Mouse (Mus musculus) cerebellum, adult 11 months (tissue): Measurements from ENCODE around the gene Efcab9.
"Not testable (repeated sequence)": the region's sequence is repeated elsewhere in the genome, so short reads cannot be mapped to it uniquely, and the experiment has no call there.

ENCODE experiments used
- DNase-seq: peaks from one replicate; pipeline ENCODE4 v3.0.0; 2022

Gene Efcab9

DNA sequence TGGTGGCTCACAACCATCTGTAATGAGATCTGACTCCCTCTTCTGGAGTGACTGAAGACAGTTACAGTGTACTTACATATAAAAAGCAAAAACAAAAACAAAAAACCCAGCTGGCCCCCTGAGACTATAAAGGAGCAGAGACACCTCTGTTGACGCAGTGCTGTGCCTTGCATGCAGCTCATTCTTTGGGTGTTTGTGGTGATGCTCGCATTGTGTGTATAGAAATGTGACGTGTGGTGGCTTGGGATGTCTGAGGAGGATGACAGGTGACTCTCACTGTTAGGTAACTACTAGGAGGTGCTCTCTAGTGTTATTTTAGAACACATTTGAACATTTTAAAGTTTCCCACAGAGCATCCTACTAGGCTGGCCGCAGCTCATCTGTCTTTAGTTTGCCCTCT, 3.8 kb upstream of the Efcab9 start:
- no peak for DNase-seq

DNA sequence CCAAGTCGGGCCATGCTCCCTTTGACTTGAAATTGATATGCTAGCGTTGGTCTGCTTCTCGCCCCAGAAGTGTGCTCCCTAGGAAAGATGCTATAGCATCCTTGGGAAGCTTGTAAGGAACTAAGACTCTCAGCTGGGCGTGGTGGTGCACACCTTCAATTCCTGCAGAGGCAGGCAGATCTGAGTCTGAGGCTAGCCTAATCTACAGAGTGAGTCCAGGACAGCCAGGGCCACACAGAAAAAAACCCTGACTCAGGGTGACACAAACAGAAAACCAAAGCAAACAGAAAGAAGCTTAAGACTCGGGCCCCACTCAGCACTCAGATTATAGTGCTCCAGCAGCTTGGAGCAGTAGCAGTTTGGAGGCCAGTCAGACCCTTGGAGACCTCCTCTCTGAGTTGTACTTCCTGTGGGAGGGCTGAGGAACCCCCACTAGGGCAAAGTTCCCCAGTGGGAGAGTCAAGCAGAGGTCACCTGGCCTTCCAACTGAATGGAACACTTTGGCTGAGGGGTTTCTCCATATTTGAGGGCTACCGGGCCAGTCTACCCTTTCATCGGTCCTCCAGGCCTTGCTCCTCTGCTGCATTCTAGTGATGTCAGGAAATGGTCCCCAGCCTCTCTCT, 2.7 kb upstream of the Efcab9 start:
- DNase-seq, result no peak

DNA sequence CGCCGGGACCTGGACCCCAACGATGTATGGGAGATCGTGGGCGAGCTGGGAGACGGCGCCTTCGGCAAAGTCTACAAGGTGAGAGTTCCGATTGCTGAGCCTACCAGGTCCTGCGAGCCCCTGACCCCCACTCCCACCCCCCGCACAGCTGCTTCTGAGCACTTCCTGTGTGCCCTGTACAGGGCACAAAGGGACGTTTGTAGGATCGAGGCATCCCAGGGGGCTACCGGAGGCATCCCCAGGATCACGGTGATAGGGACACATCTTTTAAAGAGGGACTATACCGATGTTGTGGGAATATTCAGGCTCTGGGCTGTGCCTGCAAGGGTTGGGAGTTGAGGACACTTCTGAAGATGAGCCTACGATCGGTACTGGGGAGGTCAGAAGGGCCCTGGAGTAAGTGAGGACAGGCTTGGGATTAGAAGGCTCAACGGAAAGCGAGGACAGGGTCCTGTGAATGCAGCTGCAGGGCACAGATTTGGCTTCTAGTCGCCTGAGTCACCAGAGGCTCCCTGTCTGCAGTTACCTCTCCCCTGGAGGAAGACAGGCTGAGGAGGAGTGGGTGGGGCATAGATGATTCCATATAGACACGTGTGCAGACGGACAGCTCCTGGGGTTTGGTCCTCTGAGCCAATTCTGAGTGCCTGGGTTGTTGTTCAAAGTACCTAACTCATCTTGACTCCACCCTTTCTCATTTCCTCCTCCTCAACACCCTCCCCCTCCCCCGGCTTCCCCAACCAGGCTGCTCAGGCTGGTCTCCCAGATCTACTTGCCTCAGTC, 1.8 kb upstream of the Efcab9 start:
- no peak for DNase-seq

DNA sequence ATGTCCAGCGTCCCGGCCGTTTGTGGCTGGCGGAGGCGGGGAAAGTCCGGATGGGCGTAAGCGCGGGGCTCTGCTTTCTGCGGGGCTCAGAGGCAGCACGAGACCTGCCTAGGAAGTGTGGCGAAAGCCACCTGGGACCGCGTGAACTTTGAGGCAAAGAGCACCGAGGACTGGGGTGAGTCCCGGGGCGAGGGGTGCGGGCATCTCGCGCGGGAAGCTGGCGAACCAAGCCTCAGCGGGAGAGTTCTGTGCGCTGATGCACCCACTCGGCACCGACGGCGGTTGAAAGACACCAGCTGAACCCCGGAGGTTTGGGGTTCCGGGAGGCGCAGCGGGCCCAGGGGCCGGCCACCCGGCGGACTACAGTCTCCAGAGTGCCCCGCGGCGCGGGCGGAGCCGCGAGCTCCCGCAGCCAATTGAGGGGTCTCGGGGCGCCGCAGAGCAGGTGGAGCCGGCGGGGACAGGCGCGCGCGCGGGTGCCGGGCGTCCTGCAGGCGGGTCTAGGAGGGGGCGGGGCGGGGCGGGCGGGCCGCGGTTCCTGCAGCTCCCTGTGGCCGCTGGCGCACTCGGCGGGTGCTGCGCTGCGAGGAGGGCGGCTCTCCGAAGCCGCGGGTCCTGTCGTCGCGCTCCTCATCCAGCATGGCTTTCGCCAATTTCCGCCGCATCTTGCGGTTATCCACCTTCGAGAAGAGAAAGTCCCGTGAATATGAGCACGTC, 1.0 kb upstream of the Efcab9 start, which contains the start of gene Stk10:
Gene Stk10, plus strand, starts transcription at position 541 of the 717 bp plus-strand sequence.
- DNase-seq, result peak; percentile 87

DNA sequence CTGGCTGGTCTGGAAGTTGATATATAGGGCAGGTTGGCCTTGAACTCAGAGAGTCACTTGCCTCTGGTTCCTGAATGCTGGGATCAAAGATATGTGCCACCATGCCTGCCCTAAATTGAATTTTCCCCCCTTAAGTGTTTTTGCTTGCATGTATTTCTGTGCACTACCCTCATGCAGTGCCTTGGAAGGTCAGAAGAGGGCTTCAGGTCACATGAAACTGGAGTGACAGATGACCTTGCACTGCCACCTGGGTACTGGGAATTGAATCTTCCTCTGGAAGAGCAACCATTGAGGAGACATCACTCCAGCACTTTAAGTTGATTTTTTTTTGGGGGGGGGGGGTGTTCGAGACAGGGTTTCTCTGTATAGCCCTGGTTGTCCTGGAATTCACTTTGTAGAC, 1.7 kb downstream of the Efcab9 start:
- no peak for DNase-seq

DNA sequence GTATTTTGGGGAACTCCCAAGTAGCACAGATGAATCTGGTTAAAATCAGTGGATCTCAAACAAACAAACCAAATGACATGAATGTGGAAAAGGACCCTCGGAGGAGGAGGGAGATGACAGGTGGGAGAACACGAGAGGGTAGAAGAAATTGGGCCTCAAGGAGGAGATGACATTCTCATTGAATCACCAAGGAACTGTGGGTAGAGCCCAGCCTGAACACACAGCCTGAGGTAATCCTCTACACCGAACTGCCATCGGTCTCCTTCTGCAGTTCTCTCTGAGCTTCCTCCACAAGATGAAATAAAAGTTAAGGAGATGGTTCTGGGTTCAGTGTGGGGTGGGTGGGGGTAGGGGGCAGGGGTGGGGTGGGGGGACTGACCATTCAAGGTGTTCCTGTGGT, 4.9 kb downstream of the Efcab9 start:
- DNase-seq, result no peak

DNA sequence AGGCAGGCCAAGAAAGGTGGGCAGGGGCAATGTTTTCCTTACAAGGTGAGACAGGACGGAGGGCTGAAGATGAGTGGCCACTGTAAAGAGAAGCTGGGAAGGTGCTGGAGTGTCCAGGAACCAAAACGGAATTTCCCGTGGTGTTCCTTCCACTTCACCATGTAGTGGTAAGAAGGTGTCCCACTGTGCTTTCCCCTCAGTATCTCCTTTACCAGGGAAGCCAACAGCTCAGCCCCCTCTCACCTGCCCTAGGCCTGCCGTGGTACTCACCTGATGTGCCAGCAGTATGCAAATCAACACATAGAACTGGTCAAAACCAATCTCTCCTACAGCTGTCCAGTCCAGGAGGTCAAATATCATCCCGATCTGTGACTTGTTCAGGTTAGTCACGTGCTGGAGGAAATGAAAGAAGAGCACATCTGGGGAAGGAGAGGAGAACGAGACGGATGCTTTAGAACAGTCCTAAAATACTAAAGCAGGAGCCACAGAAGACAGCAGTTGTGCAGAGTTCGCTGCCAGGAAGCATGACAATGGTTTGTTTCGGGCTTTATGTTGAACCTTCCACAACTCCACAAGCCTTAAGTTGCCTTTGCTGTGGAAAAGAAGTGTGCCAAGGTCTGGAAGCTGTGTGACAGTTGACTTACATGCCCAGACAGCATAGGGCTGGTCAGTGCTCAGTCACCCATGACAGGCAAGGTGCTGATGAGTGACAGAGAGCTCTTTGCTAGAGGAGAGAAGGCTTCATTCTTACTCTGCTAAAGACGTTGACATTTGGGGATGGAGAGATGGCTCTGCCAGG, 7.6 kb downstream of the Efcab9 start:
- DNase-seq, result no peak

DNA sequence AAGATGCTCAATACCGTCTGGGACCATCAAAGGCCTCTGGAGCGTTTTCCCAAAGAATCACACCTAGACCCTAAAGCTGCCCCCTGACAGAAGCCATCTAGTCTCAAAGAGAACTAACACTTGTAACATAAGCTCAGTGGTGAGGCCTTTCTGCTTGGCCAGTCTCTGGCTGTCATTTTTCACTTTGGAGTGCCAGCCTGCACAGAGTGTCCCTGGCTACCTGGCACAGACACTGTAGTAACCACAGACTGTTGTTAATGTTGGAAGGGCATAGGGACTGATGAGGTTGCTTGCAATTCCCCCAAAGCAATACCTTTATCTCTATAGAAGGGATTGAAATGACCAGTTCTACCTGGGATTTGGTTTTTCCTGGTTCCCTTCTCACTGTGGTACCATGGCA, 10.6 kb downstream of the Efcab9 start:
- DNase-seq, result no peak

DNA sequence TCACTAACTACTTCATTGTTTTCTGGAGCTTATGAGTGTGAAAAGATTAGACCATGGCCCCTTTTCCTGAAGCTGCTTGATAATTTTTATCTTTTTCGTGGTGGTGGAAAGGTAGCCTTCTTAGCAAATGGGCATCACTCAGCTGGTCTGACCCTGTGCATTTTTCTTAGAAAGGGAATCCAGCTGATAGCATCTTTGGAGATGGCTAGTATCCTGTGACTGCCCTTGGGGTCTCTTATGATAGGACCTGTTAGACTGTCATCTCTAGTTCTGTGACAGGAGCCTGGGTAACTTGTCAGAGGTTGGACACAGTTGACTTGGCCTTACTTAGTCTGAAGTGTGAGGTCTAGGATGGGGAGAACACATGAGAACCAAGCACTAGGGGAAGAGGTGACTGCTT, 12.5 kb downstream of the Efcab9 start:
- no peak for DNase-seq

DNA sequence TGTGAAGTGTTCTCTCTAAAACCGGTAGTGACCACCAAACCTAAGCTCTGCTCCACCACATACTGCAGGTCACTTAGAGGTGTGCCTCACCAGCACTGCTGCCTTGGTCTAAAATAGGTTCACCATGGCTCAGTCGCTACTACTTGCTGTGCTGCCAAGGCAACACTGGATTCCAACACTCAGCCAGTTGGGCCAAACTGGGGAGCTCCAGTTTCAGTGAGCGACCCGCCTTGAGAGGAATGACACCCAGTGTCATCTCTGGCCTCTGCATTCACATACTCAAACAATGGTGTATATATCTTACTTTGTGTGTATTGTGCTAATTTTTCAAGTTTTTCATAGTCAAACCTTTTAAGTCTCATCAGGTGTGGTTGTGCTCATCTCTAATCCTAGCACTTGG, 13.1 kb downstream of the Efcab9 start:
- DNase-seq, result no peak

DNA sequence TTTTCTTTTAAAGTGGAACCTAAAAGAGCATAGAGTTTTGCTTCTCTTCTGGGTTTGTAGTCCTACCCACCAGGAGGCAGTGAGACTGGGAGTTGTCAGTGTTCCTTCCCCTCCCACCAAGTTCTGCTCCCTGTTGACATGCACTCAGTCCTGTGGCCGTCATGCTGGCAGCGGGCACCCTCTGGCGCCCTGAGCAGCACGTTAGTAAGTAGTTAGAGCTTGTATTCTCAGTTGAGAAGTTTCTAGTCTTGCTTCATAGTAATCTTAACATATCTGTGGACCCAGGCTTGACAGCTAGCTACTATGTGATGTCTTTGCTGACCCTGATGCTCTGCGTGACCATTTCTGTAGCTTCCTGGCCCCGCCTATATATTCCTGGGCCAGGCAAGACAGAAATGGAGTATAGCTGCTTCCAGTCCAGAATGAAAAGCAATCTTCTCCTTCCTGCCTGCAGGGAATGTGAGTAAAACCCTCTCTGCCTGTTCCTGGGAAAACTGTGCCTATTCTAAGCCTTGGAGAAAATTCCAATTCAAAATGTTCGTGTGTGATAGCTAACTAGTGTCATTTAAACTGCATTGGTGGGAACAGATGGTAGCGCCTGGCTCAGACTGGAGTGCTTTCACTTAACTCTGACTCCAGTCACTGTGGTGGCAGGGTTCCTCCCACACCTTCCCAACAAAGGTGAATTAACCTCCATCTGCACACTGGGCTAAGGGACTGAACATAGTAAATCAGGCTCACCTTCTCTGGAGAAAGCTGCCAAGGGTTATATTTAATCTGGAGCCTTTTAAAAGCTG, 14.8 kb downstream of the Efcab9 start:
- peak; percentile 76 for DNase-seq

DNA sequence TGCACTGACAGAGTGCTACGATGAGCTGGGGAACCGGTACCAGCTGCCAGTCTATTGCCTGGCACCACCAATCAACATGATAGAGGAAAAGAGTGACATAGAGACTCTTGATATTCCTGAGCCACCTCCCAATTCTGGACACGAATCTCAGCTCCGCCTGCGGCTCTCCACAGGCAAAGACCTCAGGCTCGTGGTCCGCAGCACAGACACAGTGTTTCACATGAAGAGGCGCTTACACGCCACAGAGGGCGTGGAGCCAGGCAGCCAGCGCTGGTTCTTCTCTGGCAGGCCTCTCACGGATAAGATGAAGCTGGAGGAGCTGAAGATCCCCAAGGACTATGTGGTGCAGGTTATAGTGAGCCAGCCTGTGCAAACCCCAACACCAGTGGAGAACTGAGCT, 15.8 kb downstream of the Efcab9 start:
- DNase-seq, result no peak

DNA sequence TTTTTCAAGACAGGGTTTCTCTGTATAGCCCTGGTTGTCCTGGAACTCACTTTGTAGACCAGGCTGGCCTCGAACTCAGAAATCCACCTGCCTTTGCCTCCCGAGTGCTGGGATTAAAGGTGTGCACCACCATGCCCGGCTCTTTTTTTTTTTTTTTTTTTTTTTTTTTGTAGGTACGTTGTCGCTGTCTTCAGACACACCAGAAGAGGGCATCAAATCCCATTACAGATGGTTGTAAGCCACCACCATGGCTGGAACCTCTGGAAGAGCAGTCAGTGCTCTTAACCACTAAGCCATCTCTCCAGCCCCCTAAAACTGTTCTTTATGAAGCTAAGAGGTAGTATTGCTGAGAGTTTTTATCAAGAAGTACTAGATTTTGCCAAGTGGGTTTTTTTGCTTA, 17.0 kb downstream of the Efcab9 start:
- DNase-seq, result not testable (repeated sequence)

DNA sequence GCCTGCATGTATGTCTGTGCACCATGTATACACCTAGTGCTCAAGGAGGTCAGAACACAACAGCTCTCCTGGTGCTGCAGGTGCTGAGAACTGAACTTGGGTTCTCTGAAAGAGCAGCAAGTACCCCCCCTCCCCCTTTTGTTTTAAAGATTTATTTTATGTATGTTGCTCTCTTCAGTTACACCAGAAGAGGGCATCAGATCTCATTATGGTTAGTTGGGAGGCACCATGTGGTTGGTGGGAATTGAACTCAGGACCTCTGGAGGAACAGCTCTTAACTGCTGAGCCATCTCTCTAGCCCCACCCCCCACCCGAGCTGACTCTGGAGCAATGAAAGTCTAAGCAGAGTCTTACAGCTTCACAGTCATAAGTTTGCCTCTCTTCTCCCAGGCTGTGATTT, 21.0 kb downstream of the Efcab9 start:
- DNase-seq, result no peak

DNA sequence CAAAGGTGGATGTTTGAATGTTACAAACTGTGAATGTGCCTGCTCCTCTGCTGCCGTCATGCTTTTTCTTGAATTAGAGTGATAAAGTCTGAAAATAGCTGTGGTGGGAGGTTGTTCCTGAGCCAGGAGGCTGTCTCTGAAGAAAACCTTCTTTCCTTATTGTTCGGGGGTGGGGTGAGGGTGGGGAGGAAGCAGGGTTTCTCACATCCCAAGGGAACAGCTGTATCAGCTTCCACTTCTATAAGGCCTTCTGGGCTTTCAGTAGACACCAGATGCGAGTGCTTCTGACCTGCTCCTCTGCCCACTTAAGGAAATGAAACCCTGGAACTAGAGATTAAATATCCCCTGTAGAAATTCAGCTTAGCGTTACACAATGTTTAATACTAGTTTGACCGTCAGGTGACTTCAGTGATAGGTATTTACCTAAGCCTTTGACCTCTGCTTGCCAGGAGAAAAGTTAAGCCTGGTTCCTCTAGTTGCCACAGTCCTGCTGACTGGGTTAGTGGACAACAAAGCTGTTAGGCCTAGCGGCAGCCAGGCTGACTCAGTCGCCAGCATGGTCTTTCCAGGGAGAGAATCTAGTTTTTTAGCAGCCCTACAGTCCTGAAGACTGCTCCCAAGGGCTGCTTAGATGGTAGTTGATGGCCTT, 26.7 kb downstream of the Efcab9 start:
- no peak for DNase-seq

DNA sequence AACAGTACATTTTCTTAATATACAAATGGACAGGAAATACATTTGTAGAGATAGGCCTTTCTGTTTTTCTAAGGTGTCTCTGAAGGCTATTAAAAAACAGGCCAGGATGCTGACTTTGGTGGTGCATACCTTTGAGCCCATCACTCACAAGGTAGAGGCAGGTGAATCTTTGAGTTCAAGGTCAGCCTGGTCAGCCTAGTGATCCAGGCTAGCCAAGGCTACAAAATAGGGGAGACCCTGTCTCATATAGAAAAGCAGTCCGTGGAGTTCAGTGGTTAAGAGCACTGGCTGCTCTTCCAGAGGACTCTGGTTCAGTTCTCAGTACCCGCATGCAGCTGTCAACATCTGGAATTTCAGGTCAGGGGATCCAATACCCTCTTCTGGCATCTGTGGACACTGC, 28.2 kb downstream of the Efcab9 start:
- no peak for DNase-seq

DNA sequence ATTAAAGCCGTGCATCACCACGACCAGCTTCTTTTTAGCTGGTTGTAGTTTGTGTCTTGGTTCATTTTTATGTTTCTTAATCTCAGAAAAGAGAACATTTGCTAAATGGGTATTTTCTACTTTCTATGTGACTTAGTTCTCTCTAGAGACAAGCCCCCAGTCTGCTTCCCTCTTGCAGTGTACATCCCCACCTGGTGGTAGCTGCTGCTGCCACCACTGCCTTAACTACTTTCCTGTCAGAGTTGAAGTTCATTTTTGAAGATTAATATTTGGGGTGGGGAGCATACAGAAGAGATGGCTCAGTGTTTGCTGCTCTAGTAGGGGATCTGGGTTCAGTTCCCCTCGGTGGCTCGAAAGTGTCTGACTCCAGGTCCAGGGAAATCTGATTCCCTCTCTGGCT, 31.9 kb downstream of the Efcab9 start:
- DNase-seq, result no peak

DNA sequence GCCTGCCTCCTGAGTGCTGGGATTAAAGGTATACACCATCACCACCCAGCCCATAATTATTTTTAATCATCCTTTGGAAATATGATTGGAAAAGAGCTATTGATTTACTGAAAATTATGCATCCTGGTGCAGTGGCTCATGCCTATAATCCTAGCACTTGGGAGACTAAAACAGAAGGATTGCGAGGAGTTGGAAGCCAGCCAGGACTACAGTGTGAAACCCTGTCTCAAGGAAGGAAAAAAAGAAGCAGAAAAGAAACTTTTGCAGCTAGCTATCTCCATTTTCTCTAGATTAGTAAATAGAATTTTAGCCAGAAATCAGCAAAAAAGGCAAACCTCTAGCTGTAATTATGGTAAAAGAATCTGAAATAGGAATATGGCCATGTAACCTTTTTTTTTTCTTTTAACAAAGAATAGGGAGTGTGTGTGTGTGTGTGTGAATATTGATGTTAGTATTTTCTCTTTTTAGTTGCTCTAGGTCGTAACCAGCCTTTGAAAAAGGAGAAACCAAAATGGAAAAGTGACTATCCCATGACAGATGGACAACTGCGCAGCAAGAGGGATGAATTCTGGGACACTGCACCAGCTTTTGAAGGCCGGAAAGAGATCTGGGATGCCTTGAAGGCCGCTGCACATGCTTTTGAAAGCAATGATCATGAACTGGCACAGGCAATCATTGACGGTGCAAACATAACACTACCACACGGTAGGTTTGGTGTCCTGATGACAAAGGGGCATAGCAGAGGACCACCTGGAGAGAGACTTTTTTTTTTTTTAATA, 32.9 kb downstream of the Efcab9 start:
- peak; percentile 48 for DNase-seq

DNA sequence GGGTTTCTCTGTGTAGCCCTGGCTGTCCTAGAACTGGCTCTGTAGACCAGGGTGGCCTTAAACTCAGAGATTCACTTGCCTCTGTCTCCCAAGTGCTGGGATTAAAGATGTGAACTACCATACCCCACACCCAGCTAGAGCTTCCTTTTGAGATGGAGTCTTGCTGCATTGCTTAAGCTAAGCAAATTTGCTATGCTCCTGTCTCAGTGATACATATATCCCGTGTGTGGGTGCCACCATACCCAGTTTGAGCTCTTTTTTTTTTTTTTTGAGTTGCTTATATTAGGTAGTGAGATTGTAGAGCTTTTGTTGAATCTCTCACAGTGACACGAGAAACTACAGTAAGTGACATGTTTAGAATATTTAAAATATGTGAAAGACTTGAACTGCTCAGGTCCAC, 36.6 kb downstream of the Efcab9 start:
- no peak for DNase-seq

DNA sequence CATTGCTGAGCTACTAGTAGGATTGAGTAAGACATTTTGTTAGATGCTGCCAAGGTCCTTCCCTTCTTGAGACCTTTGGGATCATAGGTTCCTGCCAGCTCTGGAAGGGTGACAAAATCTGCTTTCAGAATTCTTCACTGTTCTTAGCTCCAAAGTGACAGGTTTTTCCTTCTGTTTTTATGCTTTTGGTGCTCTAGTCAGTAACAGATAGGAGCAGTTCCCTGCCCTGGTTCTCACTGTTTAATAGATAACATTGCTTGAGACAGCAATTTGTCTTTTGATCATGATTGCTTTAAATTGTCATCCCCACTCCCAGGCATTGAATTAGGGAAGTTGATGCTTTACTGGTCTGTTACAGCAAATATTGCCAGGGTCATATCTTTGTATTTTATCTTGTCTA, 38.6 kb downstream of the Efcab9 start:
- DNase-seq, result no peak

DNA sequence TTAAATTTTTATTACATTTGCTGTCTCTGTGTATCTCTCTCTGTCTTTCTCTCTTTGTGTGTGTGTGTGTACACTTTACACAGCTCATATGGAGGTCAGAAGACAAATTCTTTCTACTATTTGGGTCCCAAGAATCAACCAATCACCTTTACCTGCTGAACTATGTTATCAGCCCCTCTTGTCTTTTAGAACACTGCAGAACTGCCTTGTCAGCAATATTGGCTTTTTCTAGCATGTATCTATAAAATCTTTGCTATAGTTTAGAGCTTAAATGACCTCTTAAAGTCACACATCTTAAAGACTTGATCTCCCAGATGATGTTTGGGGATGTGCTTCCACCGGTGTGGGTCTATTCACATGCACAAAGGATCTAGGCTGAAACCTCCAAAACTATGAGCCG, 40.8 kb downstream of the Efcab9 start:
- no peak for DNase-seq
